Comparison of ENCODE assay signal across 17 mouse cellular contexts in the genomic region with DNA sequence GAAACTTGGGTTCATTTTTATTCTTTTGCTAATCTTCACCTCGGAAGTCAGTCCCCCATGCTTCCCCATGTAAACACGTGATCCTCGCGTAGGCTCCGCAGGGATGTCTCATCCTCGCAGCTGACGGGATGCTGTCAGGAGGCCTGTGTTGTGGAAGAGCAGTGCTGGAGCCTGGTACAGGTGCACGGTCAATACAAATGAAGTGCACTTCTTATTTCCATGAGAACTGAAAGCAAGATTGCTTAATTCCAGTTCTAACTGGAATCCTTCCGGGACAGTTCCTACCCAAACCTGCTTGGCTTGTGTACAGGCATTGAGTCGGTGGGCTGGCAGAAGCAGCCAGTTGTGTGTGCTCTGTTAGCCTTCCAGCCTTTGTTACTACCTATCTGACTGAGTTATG.
"Had no signal": no experiment of that assay in that cellular context is flagged by ENCODE, and none has a peak within 500 bp of the region (broad histone marks: within the 10 kb centered on the region; RNA-seq: fewer than 3 reads in every experiment).

No protein-coding gene starts in this region.

- H3K4me3 ChIP-seq: neural tube, embryonic 12.5 days; neural tube, embryonic 13.5 days; neural tube, embryonic 15.5 days; stomach, embryonic 15.5 days had no signal

- H3K27ac ChIP-seq: neural tube, embryonic 12.5 days; neural tube, embryonic 13.5 days; neural tube, embryonic 15.5 days; stomach, embryonic 15.5 days; stomach, postnatal 0 days had no signal

- DNase-seq: retina, postnatal 1 day; right cerebral cortex, adult 18-20 months; right cerebral cortex, postnatal 14 days; right cerebral cortex, postnatal 25 days; right cerebral cortex, postnatal 4 days; spleen, adult 18-20 months; thymus, adult 18-20 months; thymus, adult 2 months; thymus, postnatal 14 days; thymus, postnatal 25 days; thymus, postnatal 36 days; thymus, postnatal 4 days had no signal
